Mouse (Mus musculus) heart, embryonic 11.5 days (tissue): ENCODE measurements around the gene Tmem210. TPM values are rescaled to one million over a fixed set of nuclear protein-coding genes. Genes with fewer than 3 reads are reported as not detected.

Source experiments
- ATAC-seq: fragments of 200-750 bp; cut with Nextera tagmentation; replicated peaks from 2 replicates; pipeline ENCODE4 v1.8.0; 2017; ENCODE audit warnings: moderate library complexity; ENCODE audit not compliant: insufficient number of reproducible peaks, low FRiP score, low TSS enrichment
- H3K27ac ChIP-seq: fragments of 300-500 bp; sonication (generic); 2 replicates; pipeline ENCODE4 v1.5.1; 2014; ENCODE audit warnings: mild to moderate bottlenecking, low read depth, low read length
- H3K27me3 ChIP-seq: fragments of 300-500 bp; sonication (generic); 2 replicates; pipeline ENCODE4 v1.6.1; 2014; ENCODE audit warnings: mild to moderate bottlenecking, low read length, mixed read lengths; ENCODE audit not compliant: control insufficient read depth, insufficient read depth
- H3K36me3 ChIP-seq: fragments of 300-500 bp; sonication (generic); 2 replicates; pipeline ENCODE4 v1.6.1; 2014; ENCODE audit warnings: mild to moderate bottlenecking, low read length, moderate library complexity, mixed read lengths; ENCODE audit not compliant: control insufficient read depth, insufficient read depth
- H3K4me1 ChIP-seq: fragments of 300-500 bp; sonication (generic); 2 replicates; pipeline ENCODE4 v1.6.1; 2014; ENCODE audit warnings: low read length; ENCODE audit not compliant: control insufficient read depth, insufficient read depth
- H3K4me2 ChIP-seq: fragments of 300-500 bp; sonication (generic); 2 replicates; pipeline ENCODE4 v1.6.1; 2014; ENCODE audit warnings: mild to moderate bottlenecking, moderate library complexity
- H3K4me3 ChIP-seq: fragments of 300-500 bp; sonication (generic); 2 replicates; pipeline ENCODE4 v1.5.1; 2014; ENCODE audit warnings: low read depth, low read length
- H3K9ac ChIP-seq: fragments of 300-500 bp; sonication (generic); 2 replicates; pipeline ENCODE4 v1.6.1; 2014; ENCODE audit warnings: mild to moderate bottlenecking, low read depth, low read length, moderate library complexity
- H3K9me3 ChIP-seq: fragments of 300-500 bp; sonication (generic); replicated peaks from 2 replicates; pipeline ENCODE4 v1.6.1; 2016; ENCODE audit warnings: low read length; ENCODE audit not compliant: control insufficient read depth
- WGBS: fragments of 180-500 bp; shearing (Covaris S2); extraction: QIAGEN DNeasy Blood & Tissue Kit; methylation state at CpG from one replicate; pipeline ENCODE4 v1.1.7; 2014; ENCODE audit not compliant: insufficient replicate concordance; 5-methylcytosine and 5-hydroxymethylcytosine counted together
- polyA plus RNA-seq: library from polyadenylated mRNA; unstranded; fragments of >200 nt; fragmentation: Nextera tagmentation; extraction: Ambion mirVana; gene quantifications from 2 replicates; pipeline ENCODE4 v1.2.1, GENCODE M21; 2014

The Tmem210 gene
- polyA plus RNA-seq, 1 experiment from 2014 or later, result not detected

DNA sequence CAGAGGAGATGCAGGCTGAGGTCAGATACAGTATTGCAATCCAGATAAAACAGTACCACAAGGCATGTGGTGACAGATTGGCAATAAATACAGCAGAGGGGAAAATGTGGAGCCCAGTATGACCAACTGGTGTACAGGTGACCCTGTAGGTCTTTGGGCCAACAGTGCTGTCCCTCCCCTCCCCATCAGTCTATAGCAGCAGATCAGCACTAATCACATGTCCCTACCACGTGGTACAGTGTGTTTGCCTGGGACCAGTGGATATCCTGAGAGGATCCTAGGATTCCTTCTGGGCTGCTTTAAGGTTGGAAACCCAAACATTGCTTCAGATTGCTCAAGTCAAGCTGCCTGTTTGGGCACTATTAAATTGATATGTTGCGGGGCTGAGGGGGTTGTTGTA is 45.6 kb downstream of the Tmem210 start:
- peak overlapping the region; percentile 96 for H3K4me3 ChIP-seq
- no peaks in the 10 kb centered on the region for H3K27me3 ChIP-seq
- peaks cover 30% of the 10 kb centered on the region for H3K36me3 ChIP-seq
- no peak overlapping the region for H3K27ac ChIP-seq
- no peak for ATAC-seq
- WGBS, result 81% methylated on average over 2 of the region's 2 CpGs
- no peaks in the 10 kb centered on the region for H3K9me3 ChIP-seq
- H3K9ac ChIP-seq, result peak overlapping the region; percentile 89
- H3K4me1 ChIP-seq, result peaks cover 8% of the 10 kb centered on the region
- peak overlapping the region; percentile 97 for H3K4me2 ChIP-seq

DNA sequence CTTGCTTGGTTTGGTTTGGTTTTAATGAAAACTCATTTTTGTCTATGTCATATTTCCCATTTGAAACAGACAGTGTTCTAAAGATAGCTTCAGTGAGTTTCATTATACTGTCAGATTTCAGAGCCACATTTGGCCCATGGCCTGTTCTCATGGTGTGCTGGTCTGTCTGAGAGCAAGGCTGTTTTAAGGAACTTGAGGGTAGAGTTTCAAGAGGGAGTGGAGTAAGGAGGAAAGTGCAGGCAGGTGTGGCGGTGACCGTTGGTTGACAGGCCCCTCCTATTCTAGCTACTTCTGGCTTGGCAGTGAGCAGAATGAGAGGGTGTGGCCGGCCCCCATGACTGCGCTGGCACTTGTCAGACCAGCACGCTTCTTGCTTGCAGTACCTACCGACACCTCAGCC is 50.4 kb downstream of the Tmem210 start:
- H3K4me1 ChIP-seq, result peaks cover 6% of the 10 kb centered on the region
- H3K4me2 ChIP-seq, result no peak overlapping the region
- no peak overlapping the region for H3K9ac ChIP-seq
- no peaks in the 10 kb centered on the region for H3K27me3 ChIP-seq
- WGBS, result 93% methylated on average over 6 of the region's 6 CpGs
- peaks cover 35% of the 10 kb centered on the region for H3K36me3 ChIP-seq
- no peak overlapping the region for H3K27ac ChIP-seq
- H3K9me3 ChIP-seq, result no peaks in the 10 kb centered on the region
- ATAC-seq, result no peak
- H3K4me3 ChIP-seq, result no peak overlapping the region

Other genes starting within 250 kb of the Tmem210 start
- 32.9 and 37.7 TPM in 2 replicates for gene Nsmf, start 233.8 kb upstream of the Tmem210 start, polyA plus RNA-seq
- gene Entpd8, start 207.8 kb upstream of the Tmem210 start, polyA plus RNA-seq, result not detected in 2 replicates
- 0.10 TPM in 1 of 2 replicates, not detected in the other for gene Noxa1, start 193.0 kb upstream of the Tmem210 start, polyA plus RNA-seq
- 4.5 and 4.8 TPM in 2 replicates for gene Nrarp, start 107.4 kb upstream of the Tmem210 start, polyA plus RNA-seq
- 5.9 and 8.3 TPM in 2 replicates for gene Tor4a, start 91.3 kb upstream of the Tmem210 start, polyA plus RNA-seq
- gene Nelfb, start 76.7 kb upstream of the Tmem210 start, polyA plus RNA-seq, result 62.9 and 69.0 TPM in 2 replicates
- not detected in 2 replicates for gene Stpg3, start 73.5 kb upstream of the Tmem210 start, polyA plus RNA-seq
- gene Fam166a, start 69.4 kb upstream of the Tmem210 start, polyA plus RNA-seq, result 0.44 TPM in 1 of 2 replicates, not detected in the other
- 449 and 481 TPM in 2 replicates for gene Tubb4b, start 63.4 kb upstream of the Tmem210 start, polyA plus RNA-seq
- gene Slc34a3, start 53.8 kb upstream of the Tmem210 start, polyA plus RNA-seq, result not detected in 2 replicates
- gene Rnf224, start 51.4 kb upstream of the Tmem210 start, polyA plus RNA-seq, result 0.42 TPM in 1 of 2 replicates, not detected in the other
- gene Rnf208, start 45.9 kb upstream of the Tmem210 start, polyA plus RNA-seq, result 5.2 and 7.1 TPM in 2 replicates
- gene Cysrt1, start 45.7 kb upstream of the Tmem210 start, polyA plus RNA-seq, result not detected in 2 replicates
- 2.5 and 2.9 TPM in 2 replicates for gene AL732309.1, start 41.3 kb upstream of the Tmem210 start, polyA plus RNA-seq
- 12.9 and 16.0 TPM in 2 replicates for gene Tmem203, start 32.7 kb upstream of the Tmem210 start, polyA plus RNA-seq
- 3.3 TPM in 2 replicates for gene Tprn, start 25.5 kb upstream of the Tmem210 start, polyA plus RNA-seq
- 156 and 175 TPM in 2 replicates for gene Ssna1, start 15.7 kb upstream of the Tmem210 start, polyA plus RNA-seq
- gene Anapc2, start 15.7 kb upstream of the Tmem210 start, polyA plus RNA-seq, result 73.0 and 76.1 TPM in 2 replicates
- gene Lrrc26, start 1.8 kb downstream of the Tmem210 start, polyA plus RNA-seq, result not detected in 2 replicates
- gene Grin1, start 31.0 kb downstream of the Tmem210 start, polyA plus RNA-seq, result 0.96 and 1.1 TPM in 2 replicates
- gene Man1b1, start 44.2 kb downstream of the Tmem210 start, polyA plus RNA-seq, result 47.9 and 68.4 TPM in 2 replicates
- gene Dpp7, start 68.2 kb downstream of the Tmem210 start, polyA plus RNA-seq, result 13.1 and 14.0 TPM in 2 replicates
- 10.8 and 11.2 TPM in 2 replicates for gene Uap1l1, start 77.5 kb downstream of the Tmem210 start, polyA plus RNA-seq
- 16.0 and 18.2 TPM in 2 replicates for gene Sapcd2, start 84.2 kb downstream of the Tmem210 start, polyA plus RNA-seq
- gene Entpd2, start 107.7 kb downstream of the Tmem210 start, polyA plus RNA-seq, result 0.18 and 0.20 TPM in 2 replicates
- gene Npdc1, start 111.2 kb downstream of the Tmem210 start, polyA plus RNA-seq, result 16.8 and 18.9 TPM in 2 replicates
- gene Fut7, start 135.1 kb downstream of the Tmem210 start, polyA plus RNA-seq, result not detected in 2 replicates
- gene Abca2, start 140.6 kb downstream of the Tmem210 start, polyA plus RNA-seq, result 2.0 and 3.4 TPM in 2 replicates
- gene Clic3, start 168.7 kb downstream of the Tmem210 start, polyA plus RNA-seq, result 0.47 and 0.83 TPM in 2 replicates
- 16.5 and 20.0 TPM in 2 replicates for gene Paxx, start 172.9 kb downstream of the Tmem210 start, polyA plus RNA-seq
- gene Ptgds, start 181.9 kb downstream of the Tmem210 start, polyA plus RNA-seq, result 0.66 and 1.1 TPM in 2 replicates
- not detected in 2 replicates for gene Lcn12, start 205.8 kb downstream of the Tmem210 start, polyA plus RNA-seq
- 66.7 and 78.7 TPM in 2 replicates for gene Fbxw5, start 212.6 kb downstream of the Tmem210 start, polyA plus RNA-seq
- 3.4 and 3.7 TPM in 2 replicates for gene C8g, start 213.6 kb downstream of the Tmem210 start, polyA plus RNA-seq